Mouse (Mus musculus) midbrain, postnatal 0 days (tissue): ENCODE measurements around the gene Nde1. TPM values are rescaled to one million over a fixed set of nuclear protein-coding genes. Genes with fewer than 3 reads are reported as not detected.

ENCODE experiments used
- ATAC-seq: fragments of 200-750 bp; cut with Nextera tagmentation; 2 replicates; pipeline ENCODE4 v1.8.0; 2017; ENCODE audit warnings: moderate number of reproducible peaks, mild to moderate bottlenecking, moderate TSS enrichment, moderate library complexity; ENCODE audit not compliant: low FRiP score
- DNase-seq: peaks from one replicate; pipeline ENCODE4 v3.0.0-alpha.2; 2015; ENCODE audit warnings: low spot score
- H3K27ac ChIP-seq: fragments of 300-500 bp; sonication (generic); 2 replicates; pipeline ENCODE4 v1.5.1; 2014; ENCODE audit warnings: low read depth, mild to moderate bottlenecking, low read length, mixed read lengths
- H3K27me3 ChIP-seq: fragments of 300-500 bp; sonication (generic); 2 replicates; pipeline ENCODE4 v1.6.1; 2014; ENCODE audit warnings: low read length, control low read depth, mixed read lengths; ENCODE audit not compliant: insufficient read depth
- H3K36me3 ChIP-seq: fragments of 300-500 bp; sonication (generic); 2 replicates; pipeline ENCODE4 v1.6.1; 2014; ENCODE audit warnings: low read length, control low read depth, mixed read lengths; ENCODE audit not compliant: insufficient read depth
- H3K4me1 ChIP-seq: fragments of 300-500 bp; sonication (generic); 2 replicates; pipeline ENCODE4 v1.6.1; 2014; ENCODE audit warnings: mild to moderate bottlenecking, control low read depth, antibody characterized with exemption, low read length, mixed read lengths; ENCODE audit not compliant: insufficient read depth
- H3K4me2 ChIP-seq: fragments of 300-500 bp; sonication (generic); 2 replicates; pipeline ENCODE4 v1.6.1; 2014; ENCODE audit warnings: low read depth, mild to moderate bottlenecking, low read length, mixed read lengths; ENCODE audit not compliant: poor library complexity, severe bottlenecking
- H3K4me3 ChIP-seq: fragments of 300-500 bp; sonication (generic); 2 replicates; pipeline ENCODE4 v1.5.1; 2014; ENCODE audit warnings: low read depth, mild to moderate bottlenecking, low read length, moderate library complexity
- H3K9ac ChIP-seq: fragments of 300-500 bp; sonication (generic); replicated peaks from 2 replicates; pipeline ENCODE4 v1.6.1; 2014; ENCODE audit warnings: mild to moderate bottlenecking, low read length, moderate library complexity, mixed read lengths; ENCODE audit not compliant: poor library complexity, severe bottlenecking
- H3K9me3 ChIP-seq: fragments of 300-500 bp; sonication (generic); 2 replicates; pipeline ENCODE4 v1.6.1; 2016; ENCODE audit warnings: low read length, control low read depth
- CTCF ChIP-seq: IDR thresholded peaks from 2 replicates; pipeline ENCODE4 v1.5.1; 2016; ENCODE audit warnings: antibody characterized with exemption, mild to moderate bottlenecking
- WGBS: fragments of 180-500 bp; shearing (Covaris S2); extraction: QIAGEN DNeasy Blood & Tissue Kit; methylation state at CpG from one replicate; pipeline ENCODE4 v1.1.7; 2014; 5-methylcytosine and 5-hydroxymethylcytosine counted together
- microRNA counts: library from miRNA; unstranded; fragments of <30 nt; microRNA quantifications from one replicate; lab custom pipeline; 2015
- microRNA-seq: library from miRNA; unstranded; fragments of <30 nt; microRNA quantifications from one replicate; pipeline ENCODE4, GENCODE M21; 2016; ENCODE audit warnings: borderline number of aligned reads
- polyA plus RNA-seq: library from polyadenylated mRNA; unstranded; fragments of >200 nt; fragmentation: Nextera tagmentation; extraction: Ambion mirVana; gene quantifications from 2 replicates; pipeline ENCODE4 v1.2.1, GENCODE M21; 2015
- total RNA-seq: library from RNA; depleted of rRNA; stranded (reverse); fragments of >200 nt; gene quantifications from 2 replicates; pipeline ENCODE4 v1.2.3, GENCODE M21; 2014; rRNA removed

Nde1 gene
- total and polyA plus RNA-seq, 2 experiments from 2014 or later = 10.7 to 14.6 TPM

- Histone ChIP-seq H3K4me1 (no peaks in the 10 kb centered on the region), H3K36me3 (no peaks in the 10 kb centered on the region), H3K4me2 (no peak overlapping the region), H3K4me3 (no peak overlapping the region), H3K9me3 (no peaks in the 10 kb centered on the region), H3K27me3 (no peaks in the 10 kb centered on the region), H3K9ac (no peak overlapping the region), H3K27ac (no peak overlapping the region)
- WGBS = 83% methylated on average over 3 of the region's 3 CpGs
- DNase-seq (no peak), ATAC-seq (no peak)
- TF ChIP-seq CTCF = no peak
Measured at GRCm38 (mm10) chr16:14242059-14242458, 79.0 kb downstream of the Nde1 start.

MicroRNAs within 50 kb of the gene (microRNA counts, 519-probe panel; counts per million panel counts)
- microRNA mmu-miR-484 (lab: Ali Mortazavi, UCI) = 3,277 counts per million, percentile 73 among the panel's probes with 10 or more counts

Small RNA genes within 50 kb of the gene (microRNA-seq; reads per million reads assigned to microRNA genes)
- gene Gm27671 (not detected), gene Mir484 (2,318 reads per million, percentile 81 among the genes with 10 or more reads in this experiment)

Other genes starting within 250 kb of the Nde1 start
- 169 TPM in 2 replicates for gene 2900011O08Rik, start 176.7 kb upstream of the Nde1 start, total RNA-seq
- 222 and 234 TPM in 2 replicates for gene 2900011O08Rik, start 176.7 kb upstream of the Nde1 start, polyA plus RNA-seq
- gene Ifitm7, start 176.4 kb upstream of the Nde1 start, total RNA-seq = 0.60 TPM in 1 of 2 replicates, not detected in the other
- 0.91 and 1.0 TPM in 2 replicates for gene Ifitm7, start 176.4 kb upstream of the Nde1 start, polyA plus RNA-seq
- gene Marf1, start 76 bp downstream of the Nde1 start, total RNA-seq = 24.0 and 29.7 TPM in 2 replicates
- gene Marf1, start 76 bp downstream of the Nde1 start, polyA plus RNA-seq = 8.7 and 9.4 TPM in 2 replicates
- 0.82 and 1.9 TPM in 2 replicates for gene Myh11, start 128.1 kb downstream of the Nde1 start, total RNA-seq
- 0.62 and 0.66 TPM in 2 replicates for gene Myh11, start 128.1 kb downstream of the Nde1 start, polyA plus RNA-seq
- gene Fopnl, start 154.1 kb downstream of the Nde1 start, total RNA-seq = 114 and 124 TPM in 2 replicates
- 212 and 217 TPM in 2 replicates for gene Fopnl, start 154.1 kb downstream of the Nde1 start, polyA plus RNA-seq
- gene Abcc1, start 198.3 kb downstream of the Nde1 start, total RNA-seq = 11.9 and 14.7 TPM in 2 replicates
- gene Abcc1, start 198.3 kb downstream of the Nde1 start, polyA plus RNA-seq = 5.9 and 7.5 TPM in 2 replicates